Mouse (Mus musculus) MEL (cell line): ENCODE results near the gene Nsd2. TPM values are rescaled to one million over a fixed set of nuclear protein-coding genes. Genes with fewer than 3 reads are reported as not detected.

Source experiments
- DNase-seq: peaks from one replicate; pipeline ENCODE4 v3.0.0; 2011; ENCODE audit warnings: low read depth, low spot score
- H3K27ac ChIP-seq: 2 replicates; pipeline ENCODE4 v1.5.1; 2012; ENCODE audit warnings: low read depth, mild to moderate bottlenecking, control low read depth, low read length, moderate library complexity; ENCODE audit not compliant: control insufficient read depth
- H3K27me3 ChIP-seq, 2 experiments: fragments of 150-350 bp in 1 of 2; sonication (generic) in 1 of 2; 2 replicates each; pipeline ENCODE4 v1.6.1; 2012; ENCODE audit warnings: low read length in 2 of 2, mild to moderate bottlenecking in 2 of 2, improper control_type of control experiment in 1 of 2, moderate library complexity in 1 of 2; ENCODE audit not compliant: insufficient read depth in 2 of 2, control insufficient read depth in 1 of 2
- H3K36me3 ChIP-seq, 2 experiments: 2 replicates each; pipeline ENCODE4 v1.6.1; 2012 to 2014; ENCODE audit warnings: low read length in 2 of 2, improper control_type of control experiment in 1 of 2, inconsistent platforms in 1 of 2, mild to moderate bottlenecking in 1 of 2; ENCODE audit not compliant: insufficient read depth in 2 of 2, control insufficient read depth in 1 of 2
- H3K4me1 ChIP-seq, 2 experiments: fragments of 150-350 bp in 1 of 2; sonication (generic) in 1 of 2; 2 replicates each; pipeline ENCODE4 v1.6.1; 2012; ENCODE audit warnings: low read length in 2 of 2, improper control_type of control experiment in 1 of 2, mild to moderate bottlenecking in 1 of 2; ENCODE audit not compliant: insufficient read depth in 2 of 2, control insufficient read depth in 1 of 2
- H3K4me3 ChIP-seq, 2 experiments: fragments of 150-350 bp in 1 of 2; sonication (generic) in 1 of 2; 2 replicates each; pipeline ENCODE4 v1.5.1; 2012; ENCODE audit warnings: low read depth in 2 of 2, low read length in 2 of 2, mild to moderate bottlenecking in 2 of 2, moderate library complexity in 2 of 2, control low read depth in 1 of 2, improper control_type of control experiment in 1 of 2; ENCODE audit not compliant: control insufficient read depth in 1 of 2, insufficient read depth in 1 of 2
- H3K79me2 ChIP-seq: 2 replicates; pipeline ENCODE4 v1.6.1; 2012; ENCODE audit warnings: mild to moderate bottlenecking, low read length, moderate library complexity; ENCODE audit not compliant: control insufficient read depth, poor library complexity, insufficient read depth
- H3K9ac ChIP-seq: 2 replicates; pipeline ENCODE4 v1.6.1; 2012; ENCODE audit warnings: low read depth, mild to moderate bottlenecking, control low read depth, low read length, moderate library complexity; ENCODE audit not compliant: control insufficient read depth, poor library complexity, severe bottlenecking
- H3K9me3 ChIP-seq: fragments of 150-350 bp; sonication (generic); replicated peaks from 2 replicates; pipeline ENCODE4 v1.6.1; 2012; ENCODE audit warnings: mild to moderate bottlenecking, low read length, improper control_type of control experiment, moderate library complexity; ENCODE audit not compliant: insufficient read depth
- CHD1 ChIP-seq: IDR thresholded peaks from 2 replicates; pipeline ENCODE4 v1.6.1; 2012; ENCODE audit warnings: low read depth, mild to moderate bottlenecking, inconsistent platforms, low read length, improper control_type of control experiment
- CTCF ChIP-seq, 3 experiments: IDR thresholded peaks in 2 of 3; conservative IDR thresholded peaks in 1 of 3; 2 replicates each; pipeline ENCODE4 v1.5.1; 2011 to 2012; ENCODE audit warnings: low read length in 3 of 3, low read depth in 2 of 3, mild to moderate bottlenecking in 2 of 3, improper control_type of control experiment in 1 of 3, inconsistent platforms in 1 of 3, mixed read lengths in 1 of 3, moderate library complexity in 1 of 3; ENCODE audit not compliant: control insufficient read depth in 1 of 3, insufficient read depth in 1 of 3, poor library complexity in 1 of 3, severe bottlenecking in 1 of 3
- E2F4 ChIP-seq: IDR thresholded peaks from 2 replicates; pipeline ENCODE4 v1.6.1; 2011; ENCODE audit warnings: low read depth, low read length, improper control_type of control experiment, borderline replicate concordance
- ELF1 ChIP-seq: IDR thresholded peaks from 2 replicates; pipeline ENCODE4 v1.6.1; 2014; ENCODE audit warnings: low read depth, mild to moderate bottlenecking, inconsistent platforms, low read length, improper control_type of control experiment, moderate library complexity
- EP300 ChIP-seq, 2 experiments: IDR thresholded peaks; 2 replicates each; pipeline ENCODE4 v1.6.1; 2011; ENCODE audit warnings: improper control_type of control experiment in 2 of 2, low read length in 2 of 2, low read depth in 1 of 2, mild to moderate bottlenecking in 1 of 2
- ETS1 ChIP-seq: IDR thresholded peaks from 2 replicates; pipeline ENCODE4 v1.6.1; 2012; ENCODE audit warnings: low read depth, mild to moderate bottlenecking, inconsistent platforms, low read length, improper control_type of control experiment, moderate library complexity
- GABPA ChIP-seq: IDR thresholded peaks from 2 replicates; pipeline ENCODE4 v1.6.1; 2012; ENCODE audit warnings: low read depth, mild to moderate bottlenecking, inconsistent platforms, low read length, improper control_type of control experiment, moderate library complexity
- HCFC1 ChIP-seq: IDR thresholded peaks from 2 replicates; pipeline ENCODE4 v1.6.1; 2012; ENCODE audit warnings: low read depth, mild to moderate bottlenecking, inconsistent platforms, low read length, improper control_type of control experiment, moderate library complexity
- MAX ChIP-seq: IDR thresholded peaks from 2 replicates; pipeline ENCODE4 v1.6.1; 2011; ENCODE audit warnings: low read length, improper control_type of control experiment
- MAZ ChIP-seq: IDR thresholded peaks from 2 replicates; pipeline ENCODE4 v1.6.1; 2012; ENCODE audit warnings: low read depth, mild to moderate bottlenecking, inconsistent platforms, low read length, improper control_type of control experiment
- MEF2A ChIP-seq: IDR thresholded peaks from 2 replicates; pipeline ENCODE4 v1.6.1; 2014; ENCODE audit warnings: low read depth, mild to moderate bottlenecking, inconsistent platforms, low read length, improper control_type of control experiment; ENCODE audit not compliant: poor library complexity, insufficient replicate concordance, severe bottlenecking; ENCODE audit errors: extremely low read depth
- MXI1 ChIP-seq: IDR thresholded peaks from 2 replicates; pipeline ENCODE4 v1.6.1; 2011; ENCODE audit warnings: mild to moderate bottlenecking, low read depth, low read length, improper control_type of control experiment
- MYB ChIP-seq: IDR thresholded peaks from 2 replicates; pipeline ENCODE4 v1.6.1; 2011; ENCODE audit warnings: mild to moderate bottlenecking, low read depth, low read length, improper control_type of control experiment
- NELFE ChIP-seq: IDR thresholded peaks from 2 replicates; pipeline ENCODE4 v1.6.1; 2011; ENCODE audit warnings: low read depth, low read length, improper control_type of control experiment
- NRF1 ChIP-seq: IDR thresholded peaks from 2 replicates; pipeline ENCODE4 v1.6.1; 2014; ENCODE audit warnings: low read depth, mild to moderate bottlenecking, inconsistent platforms, low read length, improper control_type of control experiment, moderate library complexity; ENCODE audit not compliant: poor library complexity, insufficient read depth, severe bottlenecking
- POLR2A ChIP-seq, 2 experiments: IDR thresholded peaks; 2 replicates each; pipeline ENCODE4 v1.6.1; 2011 to 2012; ENCODE audit warnings: low read length in 2 of 2, mild to moderate bottlenecking in 2 of 2, control low read depth in 1 of 2, improper control_type of control experiment in 1 of 2, low read depth in 1 of 2, moderate library complexity in 1 of 2; ENCODE audit not compliant: control insufficient read depth in 1 of 2, insufficient read depth in 1 of 2, poor library complexity in 1 of 2
- POLR2AphosphoS2 ChIP-seq: IDR thresholded peaks from 2 replicates; pipeline ENCODE4 v1.6.1; 2011; ENCODE audit warnings: low read length, improper control_type of control experiment
- RAD21 ChIP-seq: IDR thresholded peaks from 2 replicates; pipeline ENCODE4 v1.6.1; 2011; ENCODE audit warnings: mild to moderate bottlenecking, low read depth, low read length, improper control_type of control experiment
- RCOR1 ChIP-seq: IDR thresholded peaks from 2 replicates; pipeline ENCODE4 v1.6.1; 2012; ENCODE audit warnings: low read depth, mild to moderate bottlenecking, inconsistent platforms, low read length, improper control_type of control experiment
- TBP ChIP-seq: IDR thresholded peaks from 2 replicates; pipeline ENCODE4 v1.8.0; 2011; ENCODE audit warnings: low read depth, low read length, improper control_type of control experiment
- TCF12 ChIP-seq: IDR thresholded peaks from 2 replicates; pipeline ENCODE4 v1.6.1; 2014; ENCODE audit warnings: low read depth, mild to moderate bottlenecking, inconsistent platforms, low read length, improper control_type of control experiment, moderate library complexity
- UBTF ChIP-seq: IDR thresholded peaks from 2 replicates; pipeline ENCODE4 v1.6.1; 2012; ENCODE audit warnings: low read depth, mild to moderate bottlenecking, inconsistent platforms, low read length, improper control_type of control experiment, moderate library complexity, borderline replicate concordance; ENCODE audit not compliant: insufficient read depth
- USF1 ChIP-seq: IDR thresholded peaks from 2 replicates; pipeline ENCODE4 v1.6.1; 2014; ENCODE audit warnings: low read depth, mild to moderate bottlenecking, inconsistent platforms, low read length, improper control_type of control experiment, moderate library complexity
- polyA plus RNA-seq, 2 experiments: library from polyadenylated mRNA; stranded (reverse) in 1 of 2; unstranded in 1 of 2; fragments of >175 nt in 1 of 2; fragments of >200 nt in 1 of 2; gene quantifications; 2 replicates each; pipeline versions ENCODE4 v1.2.1 to v1.2.4; 2012; ENCODE audit warnings: low replicate concordance in 2 of 2, low read depth in 1 of 2; ENCODE audit not compliant: insufficient read length in 2 of 2, insufficient read depth in 1 of 2, missing spikeins in 1 of 2
- total RNA-seq: library from RNA; depleted of rRNA; stranded (reverse); fragments of 300-350 nt; gene quantifications from 2 replicates; pipeline ENCODE4 v1.2.3, GENCODE M21; 2012

The Nsd2 gene
- total and polyA plus RNA-seq, 3 experiments, result 82.5 to 233 (median 116) TPM

- no peak for TF ChIP-seq ELF1
- TF ChIP-seq NRF1, result peak; percentile 67
- TF ChIP-seq POLR2AphosphoS2, result no peak; the same call in 1 of the 2 replicates
- peak; percentile 54 for TF ChIP-seq MXI1
- TF ChIP-seq, all 39 proteins: peak for 10
These were observed at the start of gene Nsd2 (continued) for GRCm38 (mm10) chr5:33819876-33820732.

GRCm38 (mm10) chr5:33777195-33777594 lies 43.3 kb upstream of the Nsd2 start:
- H3K4me3 ChIP-seq, result no peak overlapping the region
- H3K36me3 ChIP-seq, result peaks cover 2 to 11% of the 10 kb centered on the region in 2 experiments; a peak in 2 of 4 replicates
- H3K27ac ChIP-seq, result no peak overlapping the region
- DNase-seq, result peak; percentile 60
- peaks cover 3 to 13% of the 10 kb centered on the region in 2 experiments for H3K4me1 ChIP-seq
- H3K9ac ChIP-seq, result no peak overlapping the region
- TF ChIP-seq TBP, result peak; percentile 91
- TF ChIP-seq ELF1, result no peak
- TF ChIP-seq, all 39 proteins: peak for 1
- H3K9me3 ChIP-seq, result no peaks in the 10 kb centered on the region
- H3K27me3 ChIP-seq, result no peaks in the 10 kb centered on the region
- H3K79me2 ChIP-seq, result peaks cover 16% of the 10 kb centered on the region

- H3K79me2 ChIP-seq, result peaks cover 19% of the 10 kb centered on the region
- no peaks in the 10 kb centered on the region for H3K9me3 ChIP-seq
- no peak overlapping the region for H3K27ac ChIP-seq
- no peaks in the 10 kb centered on the region for H3K27me3 ChIP-seq
- H3K4me3 ChIP-seq, result peak overlapping the region; percentile 75 to 85
- TF ChIP-seq POLR2A (IDR thresholded peaks at IDR 0.05; ENCODE audit: control insufficient read depth in 1 of 2, insufficient read depth in 1 of 2, low read depth in 1 of 2, low read length in 2 of 2, poor library complexity in 1 of 2), result no peak
- no peak for TF ChIP-seq ETS1
- 0 out of 2 replicates have a peak, but pooled peaks have one; percentile 38 for TF ChIP-seq TBP
- TF ChIP-seq ELF1, result no peak
- no peak for TF ChIP-seq MYB
- no peak for TF ChIP-seq NRF1
- no peak for TF ChIP-seq POLR2AphosphoS2
- 0 out of 4 replicates have a peak, but pooled peaks of 1 of the 2 experiments have one; percentile 7 for TF ChIP-seq EP300 (IDR thresholded peaks at IDR 0.05; ENCODE audit: low read depth in 1 of 2, low read length in 2 of 2)
- 0 out of 2 replicates have a peak, but pooled peaks have one; percentile 44 for TF ChIP-seq UBTF
- no peak for TF ChIP-seq CTCF (IDR thresholded peaks at IDR 0.05 in 2 of 3, conservative IDR thresholded peaks at IDR 0.05 in 1 of 3; ENCODE audit: control insufficient read depth in 1 of 3, insufficient read depth in 1 of 3, low read depth in 2 of 3, low read length in 3 of 3, poor library complexity in 1 of 3, severe bottlenecking in 1 of 3)
- no peak for TF ChIP-seq GABPA
- no peak for TF ChIP-seq RAD21
- TF ChIP-seq NELFE, result no peak
- TF ChIP-seq MEF2A, result no peak
- no peak for TF ChIP-seq MAX
- TF ChIP-seq CHD1, result 0 out of 2 replicates have a peak, but pooled peaks have one; percentile 40
- no peak for TF ChIP-seq RCOR1
- TF ChIP-seq E2F4, result no peak
- no peak for TF ChIP-seq TCF12
- TF ChIP-seq USF1, result no peak
- no peak for TF ChIP-seq MAZ
- no peak for TF ChIP-seq HCFC1
- H3K9ac ChIP-seq, result peak overlapping the region; percentile 89
- peaks cover 0 to 14% of the 10 kb centered on the region in 2 experiments; a peak in 2 of 4 replicates for H3K36me3 ChIP-seq
- no peak for DNase-seq
- H3K4me1 ChIP-seq, result peaks cover 3 to 19% of the 10 kb centered on the region in 2 experiments
These were observed 38.6 kb upstream of the Nsd2 start for GRCm38 (mm10) chr5:33781964-33782344.
